Mouse (Mus musculus) ES-Bruce4 (cell line): ENCODE measurements around the gene Lca5. TPM values are rescaled to one million over a fixed set of nuclear protein-coding genes. Genes with fewer than 3 reads are reported as not detected.

ENCODE experiments used
- H3K27ac ChIP-seq: 2 replicates; pipeline ENCODE4 v1.5.1; 2012; ENCODE audit warnings: low read length, inconsistent platforms; ENCODE audit not compliant: insufficient read depth
- H3K27me3 ChIP-seq: 2 replicates; pipeline ENCODE4 v1.6.1; 2012; ENCODE audit warnings: mild to moderate bottlenecking, low read length, inconsistent platforms; ENCODE audit not compliant: control insufficient read depth, poor library complexity, insufficient read depth, severe bottlenecking
- H3K36me3 ChIP-seq: 2 replicates; pipeline ENCODE4 v1.6.1; 2012; ENCODE audit warnings: inconsistent platforms, mild to moderate bottlenecking, low read length, moderate library complexity; ENCODE audit not compliant: control insufficient read depth, poor library complexity, insufficient read depth, severe bottlenecking
- H3K4me1 ChIP-seq: one replicate; pipeline ENCODE4 v1.8.1; 2011; ENCODE audit warnings: low read length; ENCODE audit not compliant: control insufficient read depth, insufficient read depth
- H3K4me3 ChIP-seq: 2 replicates; pipeline ENCODE4 v1.5.1; 2011; ENCODE audit warnings: low read depth, mild to moderate bottlenecking, low read length
- H3K9ac ChIP-seq: 2 replicates; pipeline ENCODE4 v1.6.1; 2012; ENCODE audit warnings: low read depth, mild to moderate bottlenecking, inconsistent platforms; ENCODE audit not compliant: poor library complexity, severe bottlenecking
- H3K9me3 ChIP-seq: replicated peaks from 2 replicates; pipeline ENCODE4 v1.6.1; 2012; ENCODE audit warnings: mild to moderate bottlenecking, low read length, inconsistent platforms; ENCODE audit not compliant: control insufficient read depth, poor library complexity, insufficient read depth, severe bottlenecking
- CTCF ChIP-seq: IDR thresholded peaks from one replicate; pipeline ENCODE4 v1.8.1; 2011; ENCODE audit warnings: low read depth, low read length
- EP300 ChIP-seq: IDR thresholded peaks from 2 replicates; pipeline ENCODE4 v1.6.1; 2011; ENCODE audit warnings: low read depth, low read length; ENCODE audit not compliant: insufficient read depth
- POLR2A ChIP-seq: IDR thresholded peaks from one replicate; pipeline ENCODE4 v1.8.1; 2011; ENCODE audit warnings: low read length; ENCODE audit not compliant: insufficient read depth
- polyA plus RNA-seq: library from polyadenylated mRNA; stranded (reverse); fragments of >200 nt; gene quantifications from 2 replicates; pipeline ENCODE4 v1.2.4, GENCODE M21; 2011; ENCODE audit warnings: low read depth; ENCODE audit not compliant: missing spikeins, insufficient read depth, insufficient read length

The Lca5 gene
- polyA plus RNA-seq, 1 experiment = 15.4 TPM

GRCm38 (mm10) chr9:83377132-83377531, 63.8 kb downstream of the Lca5 start:
- no peaks in the 10 kb centered on the region for H3K27me3 ChIP-seq
- H3K4me1 ChIP-seq = no peaks in the 10 kb centered on the region
- no peak overlapping the region for H3K27ac ChIP-seq
- H3K4me3 ChIP-seq = no peak overlapping the region
- H3K36me3 ChIP-seq = no peaks in the 10 kb centered on the region
- no peak overlapping the region for H3K9ac ChIP-seq
- H3K9me3 ChIP-seq = no peaks in the 10 kb centered on the region
- no peak for TF ChIP-seq EP300
- no peak for TF ChIP-seq CTCF
- no peak for TF ChIP-seq POLR2A

- Histone ChIP-seq H3K4me1 (no peaks in the 10 kb centered on the region), H3K9me3 (no peaks in the 10 kb centered on the region), H3K36me3 (no peaks in the 10 kb centered on the region), H3K9ac (no peak overlapping the region), H3K4me3 (no peak overlapping the region), H3K27me3 (no peaks in the 10 kb centered on the region), H3K27ac (no peak overlapping the region)
- TF ChIP-seq EP300 (no peak), CTCF (no peak), POLR2A (no peak)
These were observed 65.3 kb downstream of the Lca5 start for GRCm38 (mm10) chr9:83375522-83376176.

- H3K9me3 ChIP-seq = no peaks in the 10 kb centered on the region
- H3K27ac ChIP-seq = no peak overlapping the region
- no peaks in the 10 kb centered on the region for H3K4me1 ChIP-seq
- H3K4me3 ChIP-seq = no peak overlapping the region
- no peak overlapping the region for H3K9ac ChIP-seq
- TF ChIP-seq POLR2A (no peak), CTCF (no peak), EP300 (no peak)
- no peaks in the 10 kb centered on the region for H3K27me3 ChIP-seq
- H3K36me3 ChIP-seq = no peaks in the 10 kb centered on the region
These were observed 70.0 kb downstream of the Lca5 start for GRCm38 (mm10) chr9:83370907-83371306.

- Histone ChIP-seq H3K9ac (no peak overlapping the region), H3K4me1 (no peaks in the 10 kb centered on the region), H3K36me3 (no peaks in the 10 kb centered on the region), H3K9me3 (no peaks in the 10 kb centered on the region), H3K27me3 (no peaks in the 10 kb centered on the region), H3K27ac (no peak overlapping the region), H3K4me3 (no peak overlapping the region)
- no peak for TF ChIP-seq POLR2A
- no peak for TF ChIP-seq EP300
These were observed 72.7 kb downstream of the Lca5 start for GRCm38 (mm10) chr9:83368234-83368633.

- Histone ChIP-seq H3K4me3 (no peak overlapping the region), H3K27me3 (no peaks in the 10 kb centered on the region), H3K9me3 (no peaks in the 10 kb centered on the region), H3K4me1 (no peaks in the 10 kb centered on the region), H3K27ac (no peak overlapping the region), H3K36me3 (no peaks in the 10 kb centered on the region), H3K9ac (no peak overlapping the region)
- TF ChIP-seq EP300 (no peak), POLR2A (no peak), CTCF (no peak)
These were observed 85.1 kb downstream of the Lca5 start for GRCm38 (mm10) chr9:83355802-83356201.

GRCm38 (mm10) chr9:83353316-83353715, 87.6 kb downstream of the Lca5 start:
- no peak for TF ChIP-seq CTCF
- no peak for TF ChIP-seq POLR2A
- TF ChIP-seq EP300 = no peak
- H3K4me3 ChIP-seq = no peak overlapping the region
- H3K4me1 ChIP-seq = no peaks in the 10 kb centered on the region
- no peak overlapping the region for H3K27ac ChIP-seq
- no peaks in the 10 kb centered on the region for H3K27me3 ChIP-seq
- no peak overlapping the region for H3K9ac ChIP-seq
- H3K36me3 ChIP-seq = no peaks in the 10 kb centered on the region
- H3K9me3 ChIP-seq = no peaks in the 10 kb centered on the region
